Mouse (Mus musculus) midbrain, postnatal 0 days (tissue): ENCODE results near the gene Srp9. TPM values are rescaled to one million over a fixed set of nuclear protein-coding genes. Genes with fewer than 3 reads are reported as not detected.

Source experiments
- ATAC-seq: fragments of 200-750 bp; cut with Nextera tagmentation; 2 replicates; pipeline ENCODE4 v1.8.0; 2017; ENCODE audit warnings: moderate number of reproducible peaks, mild to moderate bottlenecking, moderate TSS enrichment, moderate library complexity; ENCODE audit not compliant: low FRiP score
- DNase-seq: peaks from one replicate; pipeline ENCODE4 v3.0.0-alpha.2; 2015; ENCODE audit warnings: low spot score
- H3K27ac ChIP-seq: fragments of 300-500 bp; sonication (generic); 2 replicates; pipeline ENCODE4 v1.5.1; 2014; ENCODE audit warnings: low read depth, mild to moderate bottlenecking, low read length, mixed read lengths
- H3K27me3 ChIP-seq: fragments of 300-500 bp; sonication (generic); 2 replicates; pipeline ENCODE4 v1.6.1; 2014; ENCODE audit warnings: low read length, control low read depth, mixed read lengths; ENCODE audit not compliant: insufficient read depth
- H3K36me3 ChIP-seq: fragments of 300-500 bp; sonication (generic); 2 replicates; pipeline ENCODE4 v1.6.1; 2014; ENCODE audit warnings: low read length, control low read depth, mixed read lengths; ENCODE audit not compliant: insufficient read depth
- H3K4me1 ChIP-seq: fragments of 300-500 bp; sonication (generic); 2 replicates; pipeline ENCODE4 v1.6.1; 2014; ENCODE audit warnings: mild to moderate bottlenecking, control low read depth, antibody characterized with exemption, low read length, mixed read lengths; ENCODE audit not compliant: insufficient read depth
- H3K4me2 ChIP-seq: fragments of 300-500 bp; sonication (generic); 2 replicates; pipeline ENCODE4 v1.6.1; 2014; ENCODE audit warnings: low read depth, mild to moderate bottlenecking, low read length, mixed read lengths; ENCODE audit not compliant: poor library complexity, severe bottlenecking
- H3K4me3 ChIP-seq: fragments of 300-500 bp; sonication (generic); 2 replicates; pipeline ENCODE4 v1.5.1; 2014; ENCODE audit warnings: low read depth, mild to moderate bottlenecking, low read length, moderate library complexity
- H3K9ac ChIP-seq: fragments of 300-500 bp; sonication (generic); replicated peaks from 2 replicates; pipeline ENCODE4 v1.6.1; 2014; ENCODE audit warnings: mild to moderate bottlenecking, low read length, moderate library complexity, mixed read lengths; ENCODE audit not compliant: poor library complexity, severe bottlenecking
- H3K9me3 ChIP-seq: fragments of 300-500 bp; sonication (generic); 2 replicates; pipeline ENCODE4 v1.6.1; 2016; ENCODE audit warnings: low read length, control low read depth
- CTCF ChIP-seq: IDR thresholded peaks from 2 replicates; pipeline ENCODE4 v1.5.1; 2016; ENCODE audit warnings: antibody characterized with exemption, mild to moderate bottlenecking
- WGBS: fragments of 180-500 bp; shearing (Covaris S2); extraction: QIAGEN DNeasy Blood & Tissue Kit; methylation state at CpG from one replicate; pipeline ENCODE4 v1.1.7; 2014; 5-methylcytosine and 5-hydroxymethylcytosine counted together
- polyA plus RNA-seq: library from polyadenylated mRNA; unstranded; fragments of >200 nt; fragmentation: Nextera tagmentation; extraction: Ambion mirVana; gene quantifications from 2 replicates; pipeline ENCODE4 v1.2.1, GENCODE M21; 2015
- total RNA-seq: library from RNA; depleted of rRNA; stranded (reverse); fragments of >200 nt; gene quantifications from 2 replicates; pipeline ENCODE4 v1.2.3, GENCODE M21; 2014

Srp9 gene
- total and polyA plus RNA-seq, 2 experiments from 2014 or later: 76.1 to 173 TPM

DNA sequence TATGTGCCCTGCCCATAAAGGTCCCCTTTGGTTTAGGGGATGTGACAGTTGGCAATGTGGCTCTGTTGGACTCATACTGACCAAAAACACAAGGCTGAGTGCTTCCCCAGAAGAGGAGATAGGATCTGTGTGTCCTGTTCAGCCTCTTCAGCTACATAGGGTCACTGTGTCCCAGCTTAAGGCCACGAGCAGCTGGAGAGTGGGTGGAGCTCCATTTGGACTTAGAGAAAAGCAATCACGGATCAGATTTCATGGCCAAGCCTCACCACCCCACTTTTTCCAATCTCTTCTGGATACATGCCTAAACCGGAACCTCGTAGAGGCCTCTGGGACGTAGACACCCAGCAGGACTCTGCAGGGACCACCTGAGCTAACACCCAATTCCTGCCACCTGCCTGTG lies 25.5 kb upstream of the Srp9 start:
- Histone ChIP-seq H3K9ac (no peak overlapping the region), H3K4me3 (no peak overlapping the region), H3K27ac (no peak overlapping the region), H3K36me3 (no peaks in the 10 kb centered on the region), H3K27me3 (no peaks in the 10 kb centered on the region; the same call in 1 of the 2 replicates), H3K9me3 (no peaks in the 10 kb centered on the region), H3K4me2 (no peak overlapping the region), H3K4me1 (no peaks in the 10 kb centered on the region; the same call in 1 of the 2 replicates)
- ATAC-seq (no peak), DNase-seq (no peak)
- no peak for TF ChIP-seq CTCF
- 43% methylated on average over 5 of the region's 5 CpGs for WGBS

DNA sequence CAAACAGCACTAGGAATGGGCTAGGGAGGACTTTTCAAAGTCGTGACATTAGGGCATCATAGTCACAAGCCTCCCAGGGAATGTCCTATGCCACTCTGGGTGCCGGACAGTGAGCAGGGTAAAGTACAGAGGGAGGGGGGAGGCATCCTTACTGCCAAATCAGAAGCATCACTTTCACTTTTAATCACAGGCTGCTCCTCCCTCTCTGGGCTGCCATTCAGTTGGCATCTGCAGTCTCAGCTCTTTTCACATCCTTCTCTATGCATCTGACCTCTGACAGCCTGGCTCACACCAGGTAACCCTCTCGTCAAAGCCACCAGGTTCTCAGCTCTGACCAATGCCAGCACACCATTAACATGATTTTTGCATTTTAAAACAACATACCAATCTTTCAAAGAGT lies 24.1 kb upstream of the Srp9 start:
- Histone ChIP-seq H3K9me3 (no peaks in the 10 kb centered on the region), H3K4me1 (no peaks in the 10 kb centered on the region), H3K27ac (no peak overlapping the region), H3K9ac (no peak overlapping the region), H3K27me3 (no peaks in the 10 kb centered on the region; the same call in 1 of the 2 replicates), H3K36me3 (no peaks in the 10 kb centered on the region), H3K4me3 (no peak overlapping the region), H3K4me2 (no peak overlapping the region)
- no peak for DNase-seq
- WGBS: 67% methylated on average over 3 of the region's 3 CpGs
- no peak for TF ChIP-seq CTCF
- ATAC-seq: no peak

DNA sequence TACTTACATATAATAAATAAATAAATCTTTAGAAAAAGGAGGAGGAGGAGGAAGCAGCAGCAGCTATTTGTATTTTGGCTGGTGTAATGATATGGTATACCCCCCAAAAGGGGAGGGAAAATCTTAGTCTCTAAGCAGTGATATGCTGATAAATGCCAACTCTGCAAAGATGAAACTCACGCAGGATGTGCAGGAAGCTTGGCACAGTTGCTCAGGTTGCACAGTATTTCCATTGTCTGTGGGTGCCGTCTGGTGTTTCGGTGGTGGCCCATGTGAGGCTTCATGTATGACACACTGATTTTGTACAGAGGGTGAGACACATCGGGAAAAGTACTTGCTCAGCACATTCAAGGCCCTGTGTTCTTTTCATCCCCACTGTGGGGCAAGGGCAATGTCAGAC lies 23.1 kb upstream of the Srp9 start:
- Histone ChIP-seq H3K9ac (no peak overlapping the region), H3K27ac (no peak overlapping the region), H3K27me3 (no peaks in the 10 kb centered on the region; the same call in 1 of the 2 replicates), H3K4me3 (no peak overlapping the region), H3K36me3 (no peaks in the 10 kb centered on the region), H3K4me2 (no peak overlapping the region), H3K9me3 (no peaks in the 10 kb centered on the region), H3K4me1 (no peaks in the 10 kb centered on the region)
- WGBS: 78% methylated on average over 4 of the region's 4 CpGs
- no peak for DNase-seq
- ATAC-seq: no peak
- no peak for TF ChIP-seq CTCF

DNA sequence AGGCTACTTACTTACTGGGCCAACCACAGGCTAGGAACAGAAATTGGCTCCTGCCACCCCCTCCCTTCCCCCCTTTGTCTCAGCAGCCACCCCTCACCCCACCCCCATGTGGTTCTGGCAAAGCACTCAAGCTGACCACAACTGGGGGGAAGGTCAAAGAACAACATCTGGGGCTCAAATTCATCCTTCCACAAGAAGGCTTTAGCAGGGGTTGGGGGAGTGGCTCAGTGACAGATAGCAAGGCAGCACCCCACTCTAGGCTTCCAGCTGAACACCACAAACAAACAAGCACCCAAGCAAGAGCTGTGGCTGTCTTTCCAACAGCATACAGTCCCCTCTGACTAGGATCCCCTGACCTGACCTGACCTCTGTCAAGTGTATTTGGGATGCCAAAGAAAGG lies 21.8 kb upstream of the Srp9 start:
- Histone ChIP-seq H3K4me2 (no peak overlapping the region), H3K4me3 (no peak overlapping the region), H3K9me3 (no peaks in the 10 kb centered on the region), H3K36me3 (no peaks in the 10 kb centered on the region), H3K9ac (no peak overlapping the region), H3K4me1 (no peaks in the 10 kb centered on the region), H3K27me3 (no peaks in the 10 kb centered on the region; the same call in 1 of the 2 replicates), H3K27ac (no peak overlapping the region)
- DNase-seq: no peak
- no peak for TF ChIP-seq CTCF
- ATAC-seq: no peak

DNA sequence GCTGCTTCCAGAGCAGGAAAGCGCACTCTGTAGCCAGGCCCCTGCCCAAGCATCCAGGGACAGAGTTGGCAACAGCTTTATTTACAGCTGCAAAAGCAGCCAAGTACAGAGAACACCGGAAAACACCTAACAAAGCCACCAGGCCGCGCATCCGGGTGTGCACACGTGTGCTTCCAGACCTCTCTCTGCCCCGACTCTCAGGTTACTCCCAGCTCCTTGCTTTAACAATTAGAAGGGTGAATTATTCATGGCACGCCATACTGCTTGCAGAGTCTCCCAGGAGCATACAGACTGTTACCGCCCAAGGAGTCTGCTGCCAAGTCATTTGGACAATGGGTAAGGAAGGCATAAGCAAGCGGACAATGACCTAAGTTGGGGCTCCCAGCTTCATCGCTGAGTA lies 21.1 kb upstream of the Srp9 start:
- 67% methylated on average over 11 of the region's 11 CpGs for WGBS
- no peak for TF ChIP-seq CTCF
- Histone ChIP-seq H3K4me2 (no peak overlapping the region), H3K27ac (no peak overlapping the region), H3K9ac (no peak overlapping the region), H3K4me1 (no peaks in the 10 kb centered on the region), H3K9me3 (no peaks in the 10 kb centered on the region), H3K27me3 (no peaks in the 10 kb centered on the region; the same call in 1 of the 2 replicates), H3K36me3 (no peaks in the 10 kb centered on the region), H3K4me3 (no peak overlapping the region)
- ATAC-seq (no peak), DNase-seq (no peak)

DNA sequence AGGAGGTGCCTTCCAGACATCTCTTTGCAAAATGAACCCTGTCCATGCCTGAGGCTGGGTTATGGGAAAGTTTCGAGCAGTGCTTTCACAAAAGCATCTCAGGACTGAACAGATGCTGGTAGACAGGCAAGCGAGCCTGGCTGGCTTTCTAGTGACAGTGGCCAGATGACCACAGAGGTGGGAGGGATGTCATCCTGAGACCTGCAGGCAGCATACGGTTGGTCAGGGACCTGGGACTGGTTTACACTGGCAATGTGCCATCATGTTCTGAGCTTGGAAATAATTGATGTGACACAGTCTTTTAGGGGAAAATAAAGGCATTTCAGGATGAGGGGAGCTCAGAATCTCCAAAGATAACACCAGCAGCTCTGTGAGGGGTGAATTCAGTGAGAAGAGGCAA lies 19.5 kb upstream of the Srp9 start:
- peak; percentile 47 for DNase-seq

More for the DNA sequence above, 19.5 kb upstream of the Srp9 start:
- no peak overlapping the region for H3K27ac ChIP-seq
- H3K4me1 ChIP-seq: no peaks in the 10 kb centered on the region
- H3K27me3 ChIP-seq: no peaks in the 10 kb centered on the region
- no peaks in the 10 kb centered on the region for H3K9me3 ChIP-seq
- H3K4me3 ChIP-seq: no peak overlapping the region
- 48% methylated on average over 3 of the region's 3 CpGs for WGBS
- no peak overlapping the region for H3K9ac ChIP-seq
- H3K36me3 ChIP-seq: no peaks in the 10 kb centered on the region
- H3K4me2 ChIP-seq: no peak overlapping the region
- ATAC-seq: no peak
- no peak for TF ChIP-seq CTCF
